Mouse (Mus musculus) bone marrow, adult 2 months (tissue): ENCODE results near the gene Ppdpf. TPM values are rescaled to one million over a fixed set of nuclear protein-coding genes. Genes with fewer than 3 reads are reported as not detected.
A peak's percentile ranks its signal among the peaks of the same experiment; 100 is the strongest.

ENCODE experiments used
- H3K27ac ChIP-seq: fragments of 200-500 bp; 2 replicates; pipeline ENCODE4 v1.5.1; 2012; ENCODE audit warnings: low read depth, mild to moderate bottlenecking, control low read depth, inconsistent platforms, low read length; ENCODE audit not compliant: control insufficient read depth, poor library complexity, insufficient read depth
- H3K4me1 ChIP-seq: fragments of 200-500 bp; 2 replicates; pipeline ENCODE4 v1.6.1; 2011; ENCODE audit warnings: low read length; ENCODE audit not compliant: control insufficient read depth, insufficient read depth
- H3K4me3 ChIP-seq: fragments of 200-500 bp; replicated peaks from 2 replicates; pipeline ENCODE3; 2011; ENCODE audit warnings: mild to moderate bottlenecking, low read depth, low read length, control low read depth; ENCODE audit not compliant: control insufficient read depth
- CTCF ChIP-seq: fragments of 200-500 bp; IDR thresholded peaks from 2 replicates; pipeline ENCODE4 v1.5.1; 2011; ENCODE audit warnings: low read length, control low read depth; ENCODE audit not compliant: control insufficient read depth, insufficient read depth
- POLR2A ChIP-seq: fragments of 200-500 bp; IDR thresholded peaks from 2 replicates; pipeline ENCODE4 v1.6.1; 2011; ENCODE audit warnings: low read depth, mild to moderate bottlenecking, control low read depth, low read length, borderline replicate concordance; ENCODE audit not compliant: control insufficient read depth
- whole genome bisulfite sequencing: fragments of 180-500 bp; shearing (Covaris S2); methylation state at CpG from one replicate; pipeline ENCODE4 v1.1.7; 2018; 5-methylcytosine and 5-hydroxymethylcytosine counted together
- polyA plus RNA-seq: library from polyadenylated mRNA; stranded (reverse); fragments of >200 nt; gene quantifications from 2 replicates; pipeline ENCODE4 v1.2.4, GENCODE M21; 2011; ENCODE audit warnings: low replicate concordance; ENCODE audit not compliant: missing spikeins, insufficient read depth, insufficient read length

The Ppdpf gene
- polyA plus RNA-seq, 1 experiment: 59.8 TPM

DNA sequence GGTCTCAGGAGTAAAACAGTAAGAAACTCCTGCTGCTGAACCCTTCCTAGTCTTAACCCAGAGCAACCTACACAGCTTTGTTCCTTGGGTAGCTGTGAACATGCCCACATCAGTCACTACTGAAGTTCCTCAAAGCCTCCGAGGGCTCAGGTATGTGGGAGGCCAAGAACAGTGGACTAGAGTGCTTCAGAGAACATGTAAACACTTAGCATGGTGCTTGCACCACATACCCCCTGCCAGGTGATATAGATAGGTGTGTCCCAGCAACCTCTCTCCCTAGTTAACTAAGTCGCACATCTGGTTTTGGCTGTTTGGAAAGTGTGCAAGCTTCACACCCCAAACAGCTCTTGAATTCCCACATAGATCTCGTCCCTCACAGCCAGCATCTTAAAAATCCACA is 14.6 kb downstream of the Ppdpf start:
- no peak overlapping the region for H3K4me3 ChIP-seq
- no peak overlapping the region for H3K27ac ChIP-seq
- TF ChIP-seq POLR2A (no peak), CTCF (no peak)
- 65% methylated on average over 3 of the region's 3 CpGs for WGBS
- peaks cover 2% of the 10 kb centered on the region for H3K4me1 ChIP-seq

DNA sequence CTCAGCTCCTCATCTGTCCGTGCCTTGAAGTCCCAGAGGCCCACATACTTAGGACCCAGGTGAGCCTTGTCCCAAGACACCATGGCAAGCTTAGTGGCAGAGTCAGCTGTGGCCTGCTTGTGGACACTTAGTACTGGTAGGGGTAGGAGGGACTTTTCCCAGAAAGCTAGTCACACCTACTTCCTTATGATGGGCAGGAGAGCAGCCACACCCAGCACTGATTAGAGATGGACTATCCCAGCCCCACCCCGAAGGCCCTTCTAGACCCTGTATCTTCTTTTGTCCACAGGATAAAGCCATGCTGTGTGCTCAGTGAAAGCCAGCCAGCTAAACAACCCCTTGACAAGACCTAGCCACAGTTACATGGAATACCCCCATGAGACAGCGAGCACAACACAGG is 15.4 kb downstream of the Ppdpf start, which contains the start of gene Ptk6:
Gene Ptk6 (minus strand): TSS at position 368 of the 400 bp plus-strand sequence.
- Histone ChIP-seq H3K27ac (no peak within 1 kb of the TSS), H3K4me1 (peaks cover 2% of the 10 kb centered on the region), H3K4me3 (no peak within 1 kb of the TSS)
- TF ChIP-seq POLR2A (no peak), CTCF (no peak)
- 78% methylated on average over 3 of the region's 3 CpGs for WGBS

DNA sequence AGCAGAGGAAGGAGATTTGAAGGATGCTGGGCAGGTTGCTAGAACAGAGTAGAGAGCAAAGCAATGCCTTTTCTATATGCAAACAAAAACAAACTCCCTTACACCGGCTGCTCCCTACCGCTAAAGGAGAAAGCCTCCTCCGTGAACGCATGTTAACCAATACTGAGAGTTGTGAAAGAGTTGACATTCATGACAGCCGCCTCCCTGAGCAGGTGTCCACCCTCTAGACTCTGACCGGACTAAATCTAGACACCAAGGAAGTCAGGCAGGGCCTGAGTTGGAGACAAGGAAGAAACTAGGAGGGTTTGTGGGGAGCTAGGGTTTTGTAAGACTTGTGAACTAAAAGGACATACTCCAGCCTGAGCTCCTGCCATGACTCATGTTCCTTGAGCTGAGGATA is 15.8 kb downstream of the Ppdpf start:
- WGBS: 65% methylated on average over 6 of the region's 6 CpGs
- no peak for TF ChIP-seq POLR2A
- no peak for TF ChIP-seq CTCF
- Histone ChIP-seq H3K4me1 (peaks cover 2% of the 10 kb centered on the region), H3K27ac (no peak overlapping the region), H3K4me3 (no peak overlapping the region)

DNA sequence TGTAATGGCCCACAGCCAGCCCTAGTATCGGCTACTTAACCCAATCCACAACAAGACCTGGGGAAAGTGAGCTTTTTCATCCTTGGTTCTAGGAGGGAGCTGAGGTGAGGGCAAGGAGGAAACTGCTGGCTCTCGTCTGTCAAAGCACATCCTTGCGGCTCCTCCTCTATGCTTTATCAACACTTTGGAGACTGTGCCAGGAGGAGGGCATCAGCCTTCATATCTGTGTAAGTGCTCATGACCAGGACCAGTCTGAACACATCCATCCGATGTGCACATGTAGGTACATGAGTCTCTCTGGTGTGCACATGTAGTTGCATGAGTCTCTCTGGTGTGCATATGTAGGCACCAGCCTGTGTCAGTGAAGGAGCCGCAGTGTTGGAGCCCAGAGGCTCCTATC is 18.6 kb downstream of the Ppdpf start:
- H3K27ac ChIP-seq: peak overlapping the region; percentile 59
- H3K4me1 ChIP-seq: peaks cover 2% of the 10 kb centered on the region
- WGBS: 77% methylated on average over 5 of the region's 5 CpGs
- TF ChIP-seq CTCF: no peak
- H3K4me3 ChIP-seq: no peak overlapping the region

DNA sequence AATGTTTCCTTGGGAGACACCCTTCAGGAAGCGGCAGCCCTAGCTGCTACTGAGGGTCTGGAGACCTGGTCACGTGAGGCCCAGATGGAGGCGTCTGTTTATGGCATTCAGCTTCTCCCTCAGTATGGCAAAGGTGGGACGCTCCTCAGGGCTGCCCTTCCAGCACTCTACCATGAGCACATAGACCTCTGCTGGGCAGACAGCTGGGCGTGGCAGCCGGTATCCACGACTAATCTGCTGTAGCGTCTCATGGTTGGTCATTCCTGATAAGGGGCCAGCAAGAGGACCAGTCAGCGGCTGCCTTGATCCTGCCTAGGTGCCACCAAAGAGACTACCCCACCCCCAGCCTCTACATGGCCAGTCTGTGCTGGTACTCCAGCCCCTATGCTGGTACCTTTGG is 19.1 kb downstream of the Ppdpf start:
- TF ChIP-seq CTCF: no peak
- TF ChIP-seq POLR2A: 0 out of 2 replicates have a peak, but pooled peaks have one; percentile 20
- Histone ChIP-seq H3K27ac (peak overlapping the region; percentile 59), H3K4me3 (no peak overlapping the region), H3K4me1 (peaks cover 2% of the 10 kb centered on the region)
- 71% methylated on average over 9 of the region's 9 CpGs for WGBS

DNA sequence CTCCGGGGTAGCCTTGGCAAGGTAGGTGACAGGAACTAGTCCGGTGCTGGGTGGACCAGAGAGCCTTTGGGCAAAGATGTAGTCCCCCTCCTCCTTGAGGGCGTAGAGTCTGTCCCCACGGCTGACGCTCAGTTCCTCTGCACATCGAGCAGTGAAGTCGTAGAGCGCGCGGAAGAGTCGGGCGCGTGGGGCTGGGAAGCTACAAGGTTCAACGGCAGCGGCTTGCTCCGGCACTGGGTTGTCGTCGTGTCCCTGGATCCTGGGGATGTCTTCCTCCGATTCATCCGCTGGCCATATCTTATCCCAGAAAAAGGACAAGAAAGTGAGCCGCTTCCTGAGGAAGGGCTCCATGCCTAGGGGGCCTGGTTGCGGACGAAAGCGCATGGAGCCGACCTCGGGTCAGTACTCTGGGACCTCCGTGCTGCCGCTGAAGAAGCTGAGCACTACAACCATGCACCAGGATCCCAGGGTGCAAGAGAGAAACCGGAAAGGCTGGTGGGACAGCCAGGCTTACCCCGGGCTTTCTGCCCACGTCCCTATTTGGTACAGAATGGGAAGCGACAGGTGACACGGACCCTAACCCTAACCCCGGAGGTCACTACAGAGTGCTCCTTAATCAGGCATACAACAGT is 25.5 kb downstream of the Ppdpf start:
- TF ChIP-seq CTCF (no peak), POLR2A (peak; percentile 13; the same call in 1 of the 2 replicates)
- Histone ChIP-seq H3K4me3 (peak overlapping the region; percentile 29), H3K4me1 (no peaks in the 10 kb centered on the region), H3K27ac (no peak overlapping the region)
- WGBS: 3% methylated on average over 34 of the region's 34 CpGs

DNA sequence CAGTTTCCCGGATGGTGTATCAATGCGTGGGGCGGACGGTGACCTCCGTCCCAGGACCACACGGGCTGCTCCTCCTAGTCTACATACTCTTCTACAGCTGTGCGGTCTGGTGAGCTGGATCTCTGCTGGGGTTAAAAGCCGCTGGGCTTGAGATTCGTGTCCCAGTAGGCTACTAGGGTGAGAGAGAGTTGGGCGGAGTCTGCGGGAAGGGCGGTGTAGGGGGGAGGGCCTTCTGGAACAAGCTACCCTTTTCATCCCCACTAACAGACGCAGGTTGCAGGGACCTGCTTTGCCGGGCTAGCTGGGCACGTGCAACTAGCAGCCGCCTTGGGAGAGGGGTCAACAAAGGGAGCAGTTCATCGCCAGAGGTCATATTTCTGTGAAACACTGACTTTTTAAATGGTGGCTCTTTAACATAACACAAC is 26.0 kb downstream of the Ppdpf start, which contains the start of gene Srms:
Gene Srms (minus strand): TSS at position 165 of the 425 bp plus-strand sequence.
- TF ChIP-seq POLR2A: 0 out of 2 replicates have a peak, but pooled peaks have one; percentile 13
- TF ChIP-seq CTCF: no peak
- no peaks in the 10 kb centered on the region for H3K4me1 ChIP-seq
- H3K4me3 ChIP-seq: peak within 1 kb of the TSS; percentile 29
- no peak within 1 kb of the TSS for H3K27ac ChIP-seq
- WGBS: 3% methylated on average over 17 of the region's 17 CpGs

DNA sequence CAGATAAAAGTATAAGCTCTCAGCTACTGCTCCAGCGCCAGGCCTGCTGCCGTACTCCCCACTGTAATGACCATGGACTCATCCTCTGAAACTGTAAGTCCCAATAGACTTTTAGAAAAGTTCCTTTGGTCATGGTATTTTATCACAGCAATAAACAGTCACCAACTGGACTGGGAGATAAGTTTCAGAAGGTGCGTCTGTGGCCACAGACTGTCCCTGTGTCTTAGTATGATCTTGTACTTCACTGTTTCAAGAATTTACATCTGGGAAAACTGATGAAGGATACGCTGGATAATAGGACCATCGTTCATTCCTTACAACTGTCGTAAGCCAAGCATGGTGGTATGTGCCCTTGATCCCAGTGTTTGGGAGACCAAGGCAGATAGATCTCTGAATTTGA is 29.0 kb downstream of the Ppdpf start:
- TF ChIP-seq CTCF (no peak), POLR2A (no peak)
- WGBS: 82% methylated on average over 6 of the region's 6 CpGs
- peaks cover 2% of the 10 kb centered on the region for H3K4me1 ChIP-seq
- H3K27ac ChIP-seq: no peak overlapping the region
- H3K4me3 ChIP-seq: no peak overlapping the region

DNA sequence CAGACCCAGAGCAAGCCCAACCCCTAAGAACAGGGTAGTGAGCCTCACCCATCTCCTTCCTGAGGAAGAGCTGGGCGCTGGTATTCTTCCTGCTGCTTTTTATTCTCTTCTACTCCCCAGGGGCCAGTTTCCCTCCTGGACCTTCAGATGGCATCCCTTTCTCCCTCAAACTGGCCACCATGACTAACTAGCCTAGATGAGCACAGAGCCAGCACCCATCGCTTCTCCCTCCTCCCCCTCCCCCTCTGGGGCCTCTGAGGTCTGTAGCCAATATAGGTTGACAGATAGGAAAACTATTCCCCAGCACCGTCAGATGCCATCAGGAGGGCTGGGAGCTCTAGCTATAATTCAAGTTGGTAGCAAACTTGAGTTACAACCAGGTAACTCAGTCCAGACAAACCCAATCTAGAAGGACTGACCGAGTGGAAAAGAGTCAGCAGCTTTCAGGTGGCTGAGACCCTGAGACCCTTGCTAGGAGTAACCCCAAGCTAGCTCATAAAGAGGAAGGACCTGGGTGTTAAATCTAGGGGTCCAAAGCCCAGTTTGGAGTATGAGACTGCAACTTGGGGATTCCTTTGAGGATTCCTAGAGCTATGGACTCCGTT is 31.9 kb downstream of the Ppdpf start:
- WGBS: 18% methylated on average over 5 of the region's 5 CpGs
- Histone ChIP-seq H3K27ac (no peak overlapping the region), H3K4me3 (no peak overlapping the region), H3K4me1 (peaks cover 2% of the 10 kb centered on the region)
- no peak for TF ChIP-seq POLR2A
- no peak for TF ChIP-seq CTCF
